Mouse (Mus musculus): ENCODE results near the gene Gm12184. TPM values are rescaled to one million over a fixed set of nuclear protein-coding genes. Genes with fewer than 3 reads are reported as not detected.
A peak's percentile ranks its signal among the peaks of the same experiment; 100 is the strongest.
"Not testable (repeated sequence)": the region's sequence is repeated elsewhere in the genome, so short reads cannot be mapped to it uniquely, and the experiment has no call there.

Gm12184 gene
- polyA plus RNA-seq (2016; fragmentation: Nextera tagmentation; extraction: Ambion mirVana) = 2.3 and 4.3 TPM in 2 replicates

DNA sequence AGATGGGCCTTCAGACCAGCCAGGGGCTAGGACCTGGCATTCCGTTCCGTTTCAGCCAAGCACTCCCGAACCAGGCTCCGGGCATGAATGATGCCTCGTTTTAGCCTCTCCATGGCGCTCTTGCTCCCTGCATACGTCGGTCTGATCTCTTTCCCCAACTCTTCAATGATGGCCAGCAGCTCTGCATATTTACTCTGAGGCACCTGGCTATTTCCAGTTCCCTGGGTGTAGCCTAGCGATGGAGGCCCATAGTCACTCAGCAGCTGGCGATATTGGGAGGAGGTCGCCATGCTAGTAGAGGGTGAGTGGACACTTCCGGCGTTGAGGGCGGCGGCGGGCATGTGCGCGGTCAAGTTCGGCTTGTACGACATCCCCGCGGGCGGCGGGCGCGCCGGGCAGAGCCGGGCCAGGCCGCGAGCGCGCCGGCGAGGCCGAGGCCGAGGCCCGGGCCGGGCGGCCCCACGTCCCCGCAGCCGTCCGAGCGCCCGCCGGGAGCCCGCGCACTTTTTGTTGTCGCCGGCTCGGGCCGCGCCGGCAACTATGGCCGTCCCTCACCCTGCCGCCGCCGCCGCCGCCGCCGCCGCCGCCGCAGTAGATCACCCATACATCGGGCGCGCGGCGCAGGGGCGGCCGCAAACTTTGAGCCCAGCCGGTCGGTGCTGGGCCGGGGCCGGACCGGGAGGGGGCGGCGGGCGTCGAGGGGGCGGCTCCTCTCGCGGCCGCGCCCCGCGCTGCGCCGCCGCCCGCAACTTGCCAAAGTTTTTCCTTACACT is at the start of gene Gm12184, which contains the start of gene Trim7:
TSS of gene Gm12184 (minus strand) at position 677 of the 773 bp plus-strand sequence.
TSS of gene Trim7 (plus strand) at position 162 of the 773 bp plus-strand sequence.
- H3K27me3 ChIP-seq (ENCODE audit: poor library complexity, severe bottlenecking) = peaks cover 36% of the 10 kb centered on the region
- H3K36me3 ChIP-seq (replicated peaks); H3K9me3 ChIP-seq; DNase-seq (ENCODE audit: extremely low spot score, low spot score): not testable (repeated sequence)
- H3K4me3 ChIP-seq = peak within 1 kb of the TSS; percentile 53
- peak within 1 kb of the TSS; percentile 74 for H3K27ac ChIP-seq
- under 1% methylated on average over 53 of the region's 92 CpGs for WGBS
- H3K4me1 ChIP-seq = peaks cover 30% of the 10 kb centered on the region

DNA sequence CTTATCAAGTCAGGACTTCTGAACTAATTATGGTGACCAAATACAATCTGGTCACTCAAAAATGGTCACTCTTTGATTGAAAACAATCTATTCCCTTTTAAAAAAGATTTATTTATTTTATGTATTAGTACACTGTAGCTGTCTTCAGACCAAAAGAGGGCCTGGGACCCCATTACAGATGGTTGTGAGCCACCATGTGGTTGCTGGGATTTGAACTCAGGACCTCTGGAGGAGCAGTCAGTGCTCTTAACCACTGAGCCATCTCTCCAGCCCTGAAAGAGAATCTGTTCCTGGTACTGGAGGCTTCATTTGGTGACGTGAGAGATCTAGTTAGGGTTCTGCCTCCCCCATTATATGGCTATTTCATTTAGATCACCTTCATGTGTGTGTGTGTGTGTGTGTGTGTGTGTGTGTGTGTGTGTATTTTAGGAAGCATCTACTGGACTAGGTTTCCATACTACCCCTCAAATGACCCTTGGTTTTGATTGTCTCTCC is 48.9 kb upstream of the Gm12184 start:
- not testable (repeated sequence) for DNase-seq (ENCODE audit: extremely low spot score, low spot score); H3K9me3 ChIP-seq; H3K4me3 ChIP-seq; H3K27ac ChIP-seq; H3K36me3 ChIP-seq (replicated peaks)
- peaks cover 21% of the 10 kb centered on the region for H3K4me1 ChIP-seq
- H3K27me3 ChIP-seq (ENCODE audit: poor library complexity, severe bottlenecking) = peaks cover 35% of the 10 kb centered on the region
- 75% methylated on average over 1 of the region's 1 CpGs for WGBS

DNA sequence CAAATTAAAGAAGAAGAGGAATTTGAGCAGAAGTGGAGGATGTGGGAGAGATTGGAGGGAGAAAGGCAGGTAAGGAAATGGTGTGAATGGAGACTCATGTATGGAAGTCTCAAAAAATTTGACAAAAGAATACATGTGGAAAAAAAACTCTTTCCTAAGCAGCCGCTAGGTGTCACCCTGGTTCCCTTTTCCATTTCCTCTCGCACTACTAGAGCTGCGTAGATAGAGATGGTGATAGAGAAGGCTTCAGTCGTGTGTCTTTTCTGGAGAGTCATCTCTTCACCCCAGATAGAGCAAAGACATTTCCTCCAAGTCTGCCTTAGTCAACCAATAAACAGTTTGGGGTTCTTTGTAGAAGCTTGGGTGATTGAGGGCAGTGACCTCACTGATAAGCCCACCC is 48.0 kb upstream of the Gm12184 start:
- Histone ChIP-seq H3K4me1 (peaks cover 21% of the 10 kb centered on the region), H3K9me3 (no peaks in the 10 kb centered on the region), H3K36me3 (replicated peaks) (no peaks in the 10 kb centered on the region), H3K4me3 (no peak overlapping the region), H3K27ac (no peak overlapping the region), H3K27me3 (ENCODE audit: poor library complexity, severe bottlenecking) (peaks cover 43% of the 10 kb centered on the region)
- WGBS = 7% methylated on average over 4 of the region's 4 CpGs
- peak; percentile 43 for DNase-seq (ENCODE audit: extremely low spot score, low spot score)

DNA sequence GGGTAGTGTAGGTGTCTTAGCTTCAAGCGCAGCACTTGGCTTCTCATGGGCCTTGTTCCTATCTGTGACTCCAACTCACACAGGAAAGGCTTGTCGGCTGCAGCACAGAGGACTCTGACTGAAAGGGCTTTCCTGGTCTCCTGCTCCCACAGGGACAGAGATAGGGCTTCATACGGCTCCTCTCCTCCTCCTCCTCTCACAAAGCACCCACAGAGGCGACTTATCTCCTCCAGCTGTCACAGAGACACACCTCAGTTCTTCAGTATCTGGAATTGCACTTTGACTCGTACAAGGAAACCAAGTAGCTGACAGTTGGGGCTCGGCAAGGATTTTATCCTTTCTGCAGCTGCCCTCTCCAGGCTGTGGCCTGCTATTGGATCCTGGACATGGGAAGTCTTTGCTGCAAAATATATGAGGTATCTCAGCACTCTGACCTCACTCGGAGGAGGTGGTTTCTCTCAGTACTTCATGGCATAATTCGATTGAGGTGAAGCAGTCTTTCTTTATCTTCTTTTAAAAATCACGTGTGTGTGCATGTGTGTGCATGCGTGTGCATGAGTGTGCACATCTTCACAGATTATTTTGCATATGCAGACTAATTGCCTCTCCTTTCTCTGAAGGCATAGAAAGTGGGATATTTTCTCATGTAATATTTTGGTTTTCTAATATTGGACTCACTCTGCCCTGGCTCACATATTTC is 47.3 kb upstream of the Gm12184 start:
- DNase-seq (ENCODE audit: extremely low spot score, low spot score) = no peak
- H3K4me1 ChIP-seq = peaks cover 21% of the 10 kb centered on the region
- peaks cover 43% of the 10 kb centered on the region for H3K27me3 ChIP-seq (ENCODE audit: poor library complexity, severe bottlenecking)
- WGBS = 75% methylated on average over 10 of the region's 10 CpGs
- H3K9me3 ChIP-seq = no peaks in the 10 kb centered on the region
- no peak overlapping the region for H3K27ac ChIP-seq
- no peak overlapping the region for H3K4me3 ChIP-seq
- H3K36me3 ChIP-seq (replicated peaks) = no peaks in the 10 kb centered on the region

DNA sequence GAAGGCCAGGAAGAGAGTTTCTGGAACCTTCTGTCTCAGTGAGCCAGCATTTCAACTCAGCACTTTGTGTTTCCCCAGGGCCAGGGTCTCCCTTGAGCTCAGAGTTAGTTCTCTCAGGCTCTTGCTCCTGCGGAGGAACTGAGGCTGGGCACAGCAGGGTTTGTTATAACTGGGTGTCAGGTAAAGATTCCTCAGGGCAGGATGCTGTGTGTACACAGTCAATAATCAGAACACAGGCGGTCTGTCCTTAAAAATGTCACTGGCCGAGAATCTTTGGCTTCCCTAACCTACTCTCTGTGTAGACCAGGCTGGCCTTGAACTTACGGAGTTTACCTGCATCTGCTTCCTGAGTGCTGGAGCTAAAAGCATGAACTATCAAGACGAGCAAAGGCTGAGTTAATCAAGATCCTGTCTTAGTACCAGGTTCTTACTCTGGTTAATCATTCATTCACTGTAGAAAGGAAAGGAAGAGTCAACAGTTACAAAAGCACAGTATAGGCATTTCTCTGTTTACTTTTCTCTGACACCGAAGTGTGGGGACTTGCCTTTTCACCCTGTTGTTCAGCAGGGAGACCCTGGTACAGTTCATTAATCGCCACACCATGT is 46.3 kb upstream of the Gm12184 start:
- no peak for DNase-seq (ENCODE audit: extremely low spot score, low spot score)
- no peaks in the 10 kb centered on the region for H3K9me3 ChIP-seq
- no peak overlapping the region for H3K27ac ChIP-seq
- peaks cover 43% of the 10 kb centered on the region for H3K27me3 ChIP-seq (ENCODE audit: poor library complexity, severe bottlenecking)
- H3K4me1 ChIP-seq = peaks cover 21% of the 10 kb centered on the region
- no peaks in the 10 kb centered on the region for H3K36me3 ChIP-seq (replicated peaks)
- H3K4me3 ChIP-seq = no peak overlapping the region
- 80% methylated on average over 7 of the region's 7 CpGs for WGBS

DNA sequence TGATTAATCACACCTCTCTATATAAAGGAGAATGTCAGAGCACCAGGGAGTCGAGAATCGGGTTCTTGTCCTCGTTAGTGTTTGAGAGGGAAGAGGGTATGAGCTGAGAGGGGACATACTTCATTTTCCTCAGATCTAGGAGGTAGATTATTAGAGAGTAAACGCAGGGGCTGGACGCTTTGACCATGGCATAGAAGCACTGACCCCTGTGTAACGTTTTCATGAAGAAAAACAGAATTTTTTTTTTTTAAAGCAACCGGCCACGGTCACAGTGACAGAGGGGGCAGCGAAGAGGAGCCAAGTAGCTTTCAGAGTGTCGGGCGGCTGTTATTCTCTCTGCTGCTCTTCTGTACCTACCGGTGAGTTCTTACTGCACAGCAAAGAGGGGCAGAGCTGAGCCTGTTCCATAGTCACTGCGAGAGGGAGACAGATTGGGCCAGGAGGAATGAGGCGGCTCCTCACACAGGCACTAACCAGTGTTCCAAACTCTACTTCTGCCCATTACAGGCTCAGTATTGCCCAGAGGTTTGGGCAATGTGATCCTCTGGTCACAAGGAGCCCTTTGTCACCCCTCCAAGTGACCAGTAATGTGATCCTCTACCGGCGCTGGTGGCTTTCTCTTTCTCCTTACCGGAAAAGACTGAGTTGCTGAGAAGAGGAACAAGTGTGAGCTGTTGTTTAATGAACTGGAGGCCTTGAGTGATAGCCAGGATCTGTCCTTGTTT is 45.5 kb upstream of the Gm12184 start:
- no peaks in the 10 kb centered on the region for H3K9me3 ChIP-seq
- peak; percentile 21 for DNase-seq (ENCODE audit: extremely low spot score, low spot score)
- H3K4me3 ChIP-seq = peak overlapping the region; percentile 54
- peak overlapping the region; percentile 73; the same call in 1 of the 2 replicates for H3K27ac ChIP-seq
- H3K4me1 ChIP-seq = peaks cover 21% of the 10 kb centered on the region
- peaks cover 43% of the 10 kb centered on the region for H3K27me3 ChIP-seq (ENCODE audit: poor library complexity, severe bottlenecking)
- WGBS = 11% methylated on average over 17 of the region's 17 CpGs
- H3K36me3 ChIP-seq (replicated peaks) = no peaks in the 10 kb centered on the region

DNA sequence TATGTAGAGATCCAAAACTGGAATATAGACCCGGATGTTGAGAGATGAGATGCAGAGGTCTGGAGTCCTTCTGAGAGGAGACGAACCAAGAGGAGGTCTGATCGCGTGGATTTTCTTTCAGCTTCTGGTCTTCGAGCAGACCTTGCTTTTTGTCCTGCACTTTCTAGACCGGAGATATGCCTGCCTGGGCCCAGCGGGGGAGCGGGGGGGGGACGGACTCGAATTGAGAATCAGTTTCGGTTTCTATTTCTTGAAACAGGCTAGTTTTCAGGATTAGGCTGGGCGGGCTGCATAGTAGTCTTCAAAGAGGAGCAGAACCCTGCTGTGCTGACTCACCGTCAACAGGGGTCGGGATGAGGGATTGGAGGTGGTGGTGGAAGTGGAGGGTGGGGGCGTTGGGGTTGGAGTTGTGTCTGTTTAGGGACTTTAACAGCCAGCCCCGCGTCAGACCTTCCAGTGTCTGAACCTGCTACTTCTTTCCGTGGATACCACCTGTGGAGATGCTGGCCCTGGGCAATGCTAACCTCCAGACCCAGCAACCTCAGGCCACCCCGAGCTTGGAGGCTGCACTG is 44.8 kb upstream of the Gm12184 start, which contains the start of gene Irgm1:
TSS of gene Irgm1 (minus strand) at position 483 of the 572 bp plus-strand sequence.
- DNase-seq (ENCODE audit: extremely low spot score, low spot score) = peak; percentile 44
- peaks cover 43% of the 10 kb centered on the region for H3K27me3 ChIP-seq (ENCODE audit: poor library complexity, severe bottlenecking)
- no peaks in the 10 kb centered on the region for H3K36me3 ChIP-seq (replicated peaks)
- H3K9me3 ChIP-seq = no peaks in the 10 kb centered on the region
- WGBS = 2% methylated on average over 19 of the region's 19 CpGs
- H3K4me1 ChIP-seq = peaks cover 21% of the 10 kb centered on the region
- peak within 1 kb of the TSS; percentile 73 for H3K27ac ChIP-seq
- peak within 1 kb of the TSS; percentile 54 for H3K4me3 ChIP-seq

DNA sequence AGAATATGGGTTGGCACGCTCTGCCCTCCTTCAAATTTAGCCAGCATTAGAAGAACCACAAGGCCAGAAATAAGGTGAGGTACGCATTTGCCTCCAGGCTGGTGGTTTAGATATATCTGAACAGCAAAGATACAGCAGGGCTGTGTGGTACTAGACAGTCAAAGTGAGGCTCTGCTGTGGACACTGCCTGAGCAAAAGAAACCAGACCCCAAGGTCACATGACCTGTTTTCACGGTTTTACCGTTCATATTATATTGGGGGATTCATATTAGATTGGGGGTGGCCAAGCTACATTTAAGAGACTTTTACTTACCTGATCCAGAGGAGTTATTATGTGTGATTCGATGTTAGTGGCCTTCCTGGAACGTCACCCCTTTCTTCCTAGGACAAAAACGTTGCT is 44.3 kb upstream of the Gm12184 start:
- Histone ChIP-seq H3K9me3 (no peaks in the 10 kb centered on the region), H3K4me3 (peak overlapping the region; percentile 54), H3K27ac (peak overlapping the region; percentile 73; the same call in 1 of the 2 replicates), H3K36me3 (replicated peaks) (no peaks in the 10 kb centered on the region), H3K4me1 (peaks cover 21% of the 10 kb centered on the region), H3K27me3 (ENCODE audit: poor library complexity, severe bottlenecking) (peaks cover 43% of the 10 kb centered on the region)
- DNase-seq (ENCODE audit: extremely low spot score, low spot score) = no peak
- 32% methylated on average over 7 of the region's 7 CpGs for WGBS

DNA sequence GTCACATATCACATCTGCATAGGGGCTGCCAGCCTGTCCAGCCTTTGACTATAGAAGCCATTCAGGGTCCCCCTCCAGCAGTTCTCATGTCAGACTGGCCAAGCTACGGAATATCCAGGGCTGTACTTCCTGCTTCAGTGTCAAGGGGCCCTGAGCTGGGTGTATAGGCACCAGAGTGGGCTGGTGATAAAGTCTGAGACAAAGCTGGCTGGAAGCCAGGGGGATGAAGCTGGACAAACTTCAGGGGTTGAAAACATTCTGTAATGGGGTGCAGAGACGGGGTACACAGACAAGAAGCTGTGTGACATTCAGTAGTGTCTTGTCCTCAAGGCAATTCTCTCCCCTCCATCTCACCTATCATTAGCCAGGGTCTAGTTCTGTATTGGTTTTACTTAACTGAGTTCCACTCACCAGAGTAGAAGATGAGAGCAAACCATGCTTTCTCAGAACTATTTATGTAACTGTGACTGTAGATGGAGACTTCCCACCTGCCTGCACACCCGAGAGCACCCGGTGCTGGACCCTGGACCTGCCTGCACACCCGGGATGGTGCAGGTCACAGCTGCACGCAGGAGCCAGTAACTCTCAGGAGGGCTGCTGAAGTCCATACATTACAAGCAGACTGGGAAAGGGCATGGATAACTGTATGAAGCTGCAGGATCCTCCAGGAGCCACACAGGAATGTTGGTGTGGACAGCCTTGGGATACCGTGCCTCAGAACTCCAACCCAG is 43.1 kb upstream of the Gm12184 start:
- Histone ChIP-seq H3K27ac (no peak overlapping the region), H3K36me3 (replicated peaks) (no peaks in the 10 kb centered on the region), H3K4me3 (no peak overlapping the region), H3K4me1 (peaks cover 21% of the 10 kb centered on the region), H3K9me3 (no peaks in the 10 kb centered on the region), H3K27me3 (ENCODE audit: poor library complexity, severe bottlenecking) (peaks cover 43% of the 10 kb centered on the region)
- WGBS = 77% methylated on average over 7 of the region's 7 CpGs
- no peak for DNase-seq (ENCODE audit: extremely low spot score, low spot score)

DNA sequence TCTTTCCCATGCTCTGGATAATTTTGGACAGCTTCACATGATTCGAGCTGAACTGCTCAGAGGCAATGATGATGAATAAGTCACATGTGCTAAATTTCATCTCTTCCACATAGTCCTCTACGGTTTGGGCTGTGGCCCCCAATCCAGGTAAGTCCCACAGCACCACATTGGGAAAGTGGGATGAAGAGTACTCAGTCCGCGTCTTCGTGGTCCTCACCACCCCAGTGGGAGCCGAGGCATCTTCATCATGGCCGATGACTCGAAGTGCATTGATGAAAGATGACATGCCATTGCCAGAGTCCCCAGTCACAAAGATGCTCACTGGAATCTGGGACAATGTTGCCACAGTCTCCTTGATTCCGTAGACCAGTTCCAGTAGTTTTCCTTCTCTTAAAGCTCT is 40.0 kb upstream of the Gm12184 start:
- Histone ChIP-seq H3K9me3 (no peaks in the 10 kb centered on the region), H3K36me3 (replicated peaks) (no peaks in the 10 kb centered on the region), H3K27ac (no peak overlapping the region), H3K4me3 (no peak overlapping the region), H3K4me1 (peaks cover 9% of the 10 kb centered on the region), H3K27me3 (ENCODE audit: poor library complexity, severe bottlenecking) (peaks cover 20% of the 10 kb centered on the region)
- DNase-seq (ENCODE audit: extremely low spot score, low spot score) = no peak
- WGBS = 92% methylated on average over 9 of the region's 9 CpGs

DNA sequence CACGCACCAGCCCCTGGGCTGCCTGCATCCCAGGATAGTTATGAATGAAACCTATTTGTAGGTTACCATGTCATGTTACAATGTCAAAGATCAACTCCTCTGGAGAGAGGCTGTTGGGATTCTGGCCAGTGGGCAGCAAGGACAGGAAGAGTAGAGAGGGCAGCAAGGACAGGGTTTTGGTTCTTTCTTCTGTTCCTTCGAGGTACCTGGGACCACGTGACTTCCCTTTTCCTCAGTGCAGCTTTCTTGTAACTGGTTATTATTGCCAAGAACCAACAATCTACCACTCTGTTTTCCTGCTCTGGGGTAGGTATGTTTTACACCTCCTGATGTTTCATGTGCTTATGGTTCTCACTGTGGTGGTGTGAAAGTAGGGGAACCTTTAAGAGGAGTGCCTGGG is 37.4 kb upstream of the Gm12184 start:
- DNase-seq (ENCODE audit: extremely low spot score, low spot score) = no peak
- H3K27ac ChIP-seq = no peak overlapping the region
- peaks cover 2% of the 10 kb centered on the region for H3K4me1 ChIP-seq
- no peak overlapping the region for H3K4me3 ChIP-seq
- 78% methylated on average over 3 of the region's 3 CpGs for WGBS
- no peaks in the 10 kb centered on the region for H3K36me3 ChIP-seq (replicated peaks)
- H3K27me3 ChIP-seq (ENCODE audit: poor library complexity, severe bottlenecking) = peaks cover 9% of the 10 kb centered on the region; the same call in 1 of the 2 replicates
- no peaks in the 10 kb centered on the region for H3K9me3 ChIP-seq

All from forebrain, embryonic 10.5 days (tissue).